22 mouse cellular contexts compared by ENCODE assay signal in genomic region chr2:170775577-170775976, GRCm38 (mm10). TPM values are rescaled to one million over a fixed set of nuclear protein-coding genes. Genes with fewer than 3 reads are reported as not detected.
"Had no signal": no experiment of that assay in that cellular context is flagged by ENCODE, and none has a peak within 500 bp of the region (broad histone marks: within the 10 kb centered on the region; RNA-seq: fewer than 3 reads in every experiment).

No protein-coding gene starts in this region.

- ATAC-seq: midbrain, embryonic 16.5 days had no signal

- DNase-seq: kidney, adult 11 months; kidney, adult 8-10 months; kidney, postnatal 10 days; kidney, postnatal 36 days; layer of hippocampus, postnatal 36 days; liver, embryonic 13.5 days; lung, adult 2 months; lung, postnatal 14 days; lung, postnatal 4 days; right cerebral cortex, postnatal 14 days; right cerebral cortex, postnatal 4 days; thymus, adult 2 months; thymus, postnatal 14 days; thymus, postnatal 4 days had no signal

- H3K9ac ChIP-seq: kidney, embryonic 15.5 days; liver, embryonic 13.5 days; midbrain, embryonic 12.5 days; neural tube, embryonic 12.5 days; neural tube, embryonic 15.5 days had no signal

- H3K9me3 ChIP-seq: kidney, embryonic 15.5 days; midbrain, embryonic 12.5 days; neural tube, embryonic 12.5 days; neural tube, embryonic 15.5 days had no signal

- H3K27ac ChIP-seq: kidney, embryonic 15.5 days; left cerebral cortex, adult 2 months; liver, embryonic 13.5 days; midbrain, embryonic 12.5 days; neural tube, embryonic 12.5 days; neural tube, embryonic 15.5 days; stomach, postnatal 0 days had no signal

- H3K4me3 ChIP-seq: kidney, embryonic 15.5 days; left cerebral cortex, adult 2 months; liver, embryonic 13.5 days; midbrain, embryonic 12.5 days; neural tube, embryonic 12.5 days; neural tube, embryonic 15.5 days had no signal

- H3K4me2 ChIP-seq: kidney, embryonic 15.5 days; liver, embryonic 13.5 days; midbrain, embryonic 12.5 days; neural tube, embryonic 12.5 days; neural tube, embryonic 15.5 days had no signal

- H3K36me3 ChIP-seq: kidney, embryonic 15.5 days; liver, embryonic 13.5 days; midbrain, embryonic 12.5 days; neural tube, embryonic 12.5 days; neural tube, embryonic 15.5 days had no signal

- H3K27me3 ChIP-seq: kidney, embryonic 15.5 days; liver, embryonic 13.5 days; midbrain, embryonic 12.5 days; neural tube, embryonic 12.5 days; neural tube, embryonic 15.5 days had no signal

- H3K4me1 ChIP-seq: liver, embryonic 13.5 days had no signal

RNA-seq across cellular contexts. Expression of gene Dok5, which starts 44.0 kb away (rescaled TPM):
- total RNA-seq: liver, adult 2 months had no signal
- polyA plus RNA-seq: liver, adult 2 months had no signal
